Mouse (Mus musculus) G1E (cell line): ENCODE measurements around the gene Atad5. TPM values are rescaled to one million over a fixed set of nuclear protein-coding genes. Genes with fewer than 3 reads are reported as not detected.

Experiments used
- ATAC-seq: 2 replicates; pipeline ENCODE4 v1.8.0; 2016; ENCODE audit warnings: mild to moderate bottlenecking; ENCODE audit not compliant: insufficient number of reproducible peaks, poor library complexity, low FRiP score, severe bottlenecking; ENCODE audit errors: extremely low read depth
- DNase-seq: peaks from one replicate; pipeline ENCODE4 v3.0.0; 2012; ENCODE audit warnings: low spot score
- H3K27me3 ChIP-seq: 2 replicates; pipeline ENCODE4 v1.6.1; 2012; ENCODE audit warnings: mild to moderate bottlenecking, low read length, inconsistent platforms; ENCODE audit not compliant: insufficient read depth
- H3K36me3 ChIP-seq: replicated peaks from 2 replicates; pipeline ENCODE3; 2012; ENCODE audit warnings: mild to moderate bottlenecking, inconsistent platforms
- H3K4me1 ChIP-seq: 2 replicates; pipeline ENCODE4 v1.6.1; 2012; ENCODE audit warnings: low read depth, low read length, inconsistent platforms, mixed read lengths; ENCODE audit not compliant: insufficient read depth
- H3K4me3 ChIP-seq: 2 replicates; pipeline ENCODE4 v1.5.1; 2012; ENCODE audit warnings: low read depth, mild to moderate bottlenecking, inconsistent platforms, low read length, moderate library complexity, mixed read lengths
- H3K9me3 ChIP-seq: replicated peaks from 2 replicates; pipeline ENCODE4 v1.6.1; 2012; ENCODE audit warnings: inconsistent platforms
- CTCF ChIP-seq: IDR thresholded peaks from 2 replicates; pipeline ENCODE4 v1.5.1; 2012; ENCODE audit warnings: low read depth, low read length, inconsistent platforms, mixed read lengths
- GATA1 ChIP-seq: IDR thresholded peaks from 2 replicates; pipeline ENCODE4 v1.6.1; 2012; ENCODE audit warnings: borderline replicate concordance, low read length, inconsistent platforms, mixed read lengths
- GATA2 ChIP-seq: IDR thresholded peaks from 2 replicates; pipeline ENCODE4 v1.6.1; 2012; ENCODE audit warnings: low read depth, low read length, inconsistent platforms, borderline replicate concordance
- POLR2AphosphoS5 ChIP-seq: IDR thresholded peaks from 2 replicates; pipeline ENCODE4 v1.6.1; 2012; ENCODE audit warnings: low read depth, low read length, inconsistent platforms; ENCODE audit not compliant: insufficient replicate concordance
- TAL1 ChIP-seq: conservative IDR thresholded peaks from 2 replicates; pipeline ENCODE4 v1.6.1; 2012; ENCODE audit warnings: low read depth, low read length, inconsistent platforms, mixed read lengths
- polyA plus RNA-seq: library from polyadenylated mRNA; stranded (reverse); fragments of >175 nt; gene quantifications from 2 replicates; pipeline ENCODE4 v1.2.3, GENCODE M21; 2012
- total RNA-seq, 2 experiments: library from RNA; stranded (forward) in 1 of 2; stranded (reverse) in 1 of 2; fragments of 200-1000 nt in 1 of 2; fragments of >200 nt in 1 of 2; fragmentation: Nextera tagmentation in 1 of 2; gene quantifications; 2 replicates each; pipeline ENCODE4 v1.2.3; 2014 to 2017

Atad5 gene
- total and polyA plus RNA-seq, 3 experiments, result 7.0 to 88.0 (median 69.2) TPM

- no peaks in the 10 kb centered on the region for H3K27me3 ChIP-seq
- peaks cover 62% of the 10 kb centered on the region for H3K4me1 ChIP-seq
- peak overlapping the region; percentile 93 for H3K4me3 ChIP-seq
- no peaks in the 10 kb centered on the region for H3K9me3 ChIP-seq
- no peak for ATAC-seq
- TF ChIP-seq GATA1 (no peak), CTCF (no peak), GATA2 (no peak), TAL1 (no peak), POLR2AphosphoS5 (no peak)
- DNase-seq, result no peak
- peaks cover 36% of the 10 kb centered on the region for H3K36me3 ChIP-seq
Measured at GRCm38 (mm10) chr11:80090555-80091164, 1.5 kb downstream of the Atad5 start.

GRCm38 (mm10) chr11:80098444-80099056 is 9.3 kb downstream of the Atad5 start:
- no peak for ATAC-seq
- H3K4me3 ChIP-seq, result no peak overlapping the region
- H3K36me3 ChIP-seq, result peaks cover 83% of the 10 kb centered on the region
- no peaks in the 10 kb centered on the region for H3K27me3 ChIP-seq
- H3K4me1 ChIP-seq, result peaks cover 69% of the 10 kb centered on the region
- no peaks in the 10 kb centered on the region for H3K9me3 ChIP-seq
- TF ChIP-seq GATA2, result no peak
- TF ChIP-seq POLR2AphosphoS5, result no peak
- TF ChIP-seq TAL1, result 0 out of 2 replicates have a peak, but pooled peaks have one; percentile 22
- no peak for DNase-seq

GRCm38 (mm10) chr11:80101298-80101697 is 12.1 kb downstream of the Atad5 start:
- DNase-seq (peak; percentile 24), ATAC-seq (peak; percentile 76)
- Histone ChIP-seq H3K36me3 (peaks cover 81% of the 10 kb centered on the region), H3K4me3 (peak overlapping the region; percentile 40; the same call in 1 of the 2 replicates), H3K4me1 (peaks cover 58% of the 10 kb centered on the region), H3K9me3 (no peaks in the 10 kb centered on the region), H3K27me3 (no peaks in the 10 kb centered on the region)
- TF ChIP-seq GATA2, result no peak
- no peak for TF ChIP-seq GATA1
- TF ChIP-seq TAL1, result peak; percentile 67
- TF ChIP-seq CTCF, result no peak

GRCm38 (mm10) chr11:80104407-80104806 is 15.2 kb downstream of the Atad5 start:
- ATAC-seq (no peak), DNase-seq (no peak)
- Histone ChIP-seq H3K9me3 (no peaks in the 10 kb centered on the region), H3K4me3 (no peak overlapping the region), H3K27me3 (no peaks in the 10 kb centered on the region), H3K36me3 (peaks cover 84% of the 10 kb centered on the region), H3K4me1 (peaks cover 33% of the 10 kb centered on the region)
- no peak for TF ChIP-seq GATA1
- TF ChIP-seq GATA2, result no peak
- no peak for TF ChIP-seq CTCF
- no peak for TF ChIP-seq POLR2AphosphoS5
- TF ChIP-seq TAL1, result no peak

- no peak overlapping the region for H3K4me3 ChIP-seq
- no peaks in the 10 kb centered on the region for H3K27me3 ChIP-seq
- DNase-seq, result no peak
- H3K36me3 ChIP-seq, result peaks cover 91% of the 10 kb centered on the region
- H3K4me1 ChIP-seq, result no peaks in the 10 kb centered on the region; the same call in 1 of the 2 replicates
- TF ChIP-seq POLR2AphosphoS5 (no peak), GATA2 (no peak), CTCF (no peak), GATA1 (no peak), TAL1 (no peak)
- no peak for ATAC-seq
- H3K9me3 ChIP-seq, result no peaks in the 10 kb centered on the region
Measured at GRCm38 (mm10) chr11:80116411-80116810, 27.2 kb downstream of the Atad5 start.

GRCm38 (mm10) chr11:80132050-80132449 is 42.9 kb downstream of the Atad5 start:
- Histone ChIP-seq H3K36me3 (peaks cover 86% of the 10 kb centered on the region), H3K4me3 (no peak overlapping the region), H3K9me3 (no peaks in the 10 kb centered on the region), H3K4me1 (peaks cover 9% of the 10 kb centered on the region), H3K27me3 (no peaks in the 10 kb centered on the region)
- no peak for ATAC-seq
- no peak for DNase-seq
- no peak for TF ChIP-seq GATA2
- no peak for TF ChIP-seq POLR2AphosphoS5
- TF ChIP-seq TAL1, result no peak
- no peak for TF ChIP-seq GATA1
- TF ChIP-seq CTCF, result no peak
